Mouse (Mus musculus) liver, adult 2 months (tissue): ENCODE data around the gene Xpo1. TPM values are rescaled to one million over a fixed set of nuclear protein-coding genes. Genes with fewer than 3 reads are reported as not detected.

Experiments used
- DNase-seq: peaks from one replicate; pipeline ENCODE4 v3.0.0-alpha.2; 2011; ENCODE audit warnings: low read depth, low spot score; ENCODE audit errors: extremely low read depth
- H3K27ac ChIP-seq: fragments of 200-500 bp; replicated peaks from 2 replicates; pipeline ENCODE4 v1.5.1; 2012; ENCODE audit warnings: low read depth, mild to moderate bottlenecking, control low read depth, inconsistent platforms, low read length; ENCODE audit not compliant: insufficient read depth
- H3K27me3 ChIP-seq: fragments of 200-500 bp; 2 replicates; pipeline ENCODE4 v1.6.1; 2012; ENCODE audit warnings: mild to moderate bottlenecking, moderate library complexity, low read length, inconsistent platforms; ENCODE audit not compliant: control insufficient read depth, insufficient read depth
- H3K36me3 ChIP-seq: fragments of 200-500 bp; 2 replicates; pipeline ENCODE4 v1.6.1; 2012; ENCODE audit warnings: low read length, inconsistent platforms; ENCODE audit not compliant: control insufficient read depth, insufficient read depth
- H3K4me1 ChIP-seq: fragments of 200-500 bp; 2 replicates; pipeline ENCODE4 v1.6.1; 2011; ENCODE audit warnings: low read length; ENCODE audit not compliant: control insufficient read depth, insufficient read depth
- H3K4me3 ChIP-seq: fragments of 200-500 bp; 2 replicates; pipeline ENCODE4 v1.5.1; 2011; ENCODE audit warnings: low read depth, mild to moderate bottlenecking, control low read depth, low read length, moderate library complexity; ENCODE audit not compliant: insufficient read depth
- H3K79me2 ChIP-seq: fragments of 200-500 bp; 2 replicates; pipeline ENCODE4 v1.6.1; 2012; ENCODE audit warnings: inconsistent platforms, mild to moderate bottlenecking, low read length, moderate library complexity; ENCODE audit not compliant: control insufficient read depth, insufficient read depth
- H3K9ac ChIP-seq: fragments of 200-500 bp; 2 replicates; pipeline ENCODE4 v1.6.1; 2012; ENCODE audit warnings: low read depth, mild to moderate bottlenecking, control low read depth, inconsistent platforms, low read length
- CTCF ChIP-seq: fragments of 200-500 bp; IDR thresholded peaks from 2 replicates; pipeline ENCODE4 v1.5.1; 2011; ENCODE audit warnings: low read depth, low read length, control low read depth
- POLR2A ChIP-seq: fragments of 200-500 bp; IDR thresholded peaks from 2 replicates; pipeline ENCODE4 v1.6.1; 2011; ENCODE audit warnings: low read length, control low read depth; ENCODE audit not compliant: insufficient read depth; ENCODE audit errors: extremely low read depth
- WGBS: fragments of 180-500 bp; shearing (Covaris S2); methylation state at CpG from one replicate; pipeline ENCODE4 v1.1.7; 2018; 5-methylcytosine and 5-hydroxymethylcytosine counted together
- polyA plus RNA-seq: library from polyadenylated mRNA; depleted of rRNA; stranded (reverse); fragments of >200 nt; gene quantifications from 2 replicates; pipeline ENCODE4 v1.2.3, GENCODE M21; 2012
- total RNA-seq: library from RNA; depleted of rRNA; stranded (reverse); fragments of >200 nt; gene quantifications from 2 replicates; pipeline ENCODE4 v1.2.3, GENCODE M21; 2014

Xpo1 gene
- total and polyA plus RNA-seq, 2 experiments: 1.6 to 31.0 TPM

DNA sequence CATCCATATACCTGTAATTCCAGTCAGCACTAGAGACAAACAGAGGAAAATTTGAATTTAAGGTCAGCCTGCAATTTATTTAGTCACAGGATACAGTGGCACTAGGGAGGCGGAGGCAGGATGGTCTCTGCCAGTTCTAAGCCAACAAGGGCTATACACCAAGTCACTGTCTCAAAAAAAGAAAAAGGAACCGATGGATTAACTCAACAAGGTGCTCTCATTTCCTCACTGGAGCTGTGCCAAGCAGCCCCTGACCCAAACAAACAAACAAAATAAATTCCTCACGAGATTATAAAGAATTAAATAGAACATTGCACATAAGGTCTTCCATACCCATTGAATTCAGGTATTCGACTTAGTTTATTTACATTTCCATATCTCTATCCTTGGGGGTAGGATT lies 1.9 kb upstream of the Xpo1 start:
- Histone ChIP-seq H3K36me3 (no peaks in the 10 kb centered on the region), H3K27me3 (no peaks in the 10 kb centered on the region), H3K4me1 (peaks cover 6% of the 10 kb centered on the region), H3K4me3 (no peak overlapping the region), H3K79me2 (peaks cover 15% of the 10 kb centered on the region; the same call in 1 of the 2 replicates), H3K9ac (no peak overlapping the region), H3K27ac (no peak overlapping the region)
- no peak for DNase-seq
- 89% methylated on average over 4 of the region's 4 CpGs for WGBS
- TF ChIP-seq POLR2A (no peak), CTCF (no peak)

DNA sequence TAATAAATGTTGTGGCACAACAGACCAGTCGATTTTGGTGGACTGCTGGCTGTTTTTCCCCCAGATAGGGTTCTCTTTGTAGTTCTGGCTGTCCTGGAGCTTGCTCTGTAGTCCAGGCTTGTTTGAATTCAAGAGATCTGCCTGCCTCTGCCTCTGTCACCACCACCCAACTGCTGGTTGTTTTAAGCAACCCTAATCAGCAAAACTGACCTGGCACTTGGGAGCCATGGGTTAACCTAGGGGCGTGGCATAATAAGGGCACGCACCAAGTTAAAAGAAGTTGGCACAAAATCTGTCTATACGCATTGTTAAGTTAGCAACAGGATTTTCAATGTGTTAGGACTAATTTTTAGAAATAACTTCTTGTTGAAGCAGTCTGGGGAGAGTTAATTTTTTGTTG lies 1.3 kb upstream of the Xpo1 start:
- Histone ChIP-seq H3K79me2 (peaks cover 15% of the 10 kb centered on the region; the same call in 1 of the 2 replicates), H3K4me1 (peaks cover 6% of the 10 kb centered on the region), H3K9ac (no peak overlapping the region), H3K4me3 (no peak overlapping the region), H3K36me3 (no peaks in the 10 kb centered on the region), H3K27ac (peak overlapping the region; percentile 49; the same call in 1 of the 2 replicates), H3K27me3 (no peaks in the 10 kb centered on the region)
- TF ChIP-seq CTCF: no peak
- TF ChIP-seq POLR2A: no peak
- 47% methylated on average over 4 of the region's 4 CpGs for WGBS
- DNase-seq: peak; percentile 47

DNA sequence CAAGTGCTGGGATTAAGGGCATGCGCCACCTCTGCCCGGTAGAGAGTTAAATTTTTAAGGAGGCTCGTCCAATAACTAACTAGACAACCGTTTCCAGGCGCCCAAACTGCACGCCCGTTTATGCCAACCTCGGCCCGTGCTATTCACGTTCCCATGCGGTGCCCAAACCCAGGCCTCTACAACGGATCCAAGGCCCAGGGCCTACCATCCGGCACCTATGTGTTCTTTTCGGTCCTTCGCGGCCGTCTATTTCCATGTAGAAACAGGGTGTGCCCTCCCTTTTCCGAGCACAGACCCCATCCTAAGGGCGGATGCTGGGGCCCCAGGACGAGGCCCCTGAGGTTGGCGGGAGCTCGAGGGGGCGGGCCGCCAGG lies 801 bp upstream of the Xpo1 start:
- no peak for TF ChIP-seq POLR2A
- no peak for TF ChIP-seq CTCF
- DNase-seq: peak; percentile 63
- Histone ChIP-seq H3K27me3 (no peaks in the 10 kb centered on the region), H3K4me3 (peak overlapping the region; percentile 68), H3K79me2 (peaks cover 15% of the 10 kb centered on the region; the same call in 1 of the 2 replicates), H3K36me3 (no peaks in the 10 kb centered on the region), H3K9ac (peak overlapping the region; percentile 82), H3K4me1 (peaks cover 6% of the 10 kb centered on the region), H3K27ac (peak overlapping the region; percentile 78)
- WGBS: 1% methylated on average over 24 of the region's 24 CpGs

DNA sequence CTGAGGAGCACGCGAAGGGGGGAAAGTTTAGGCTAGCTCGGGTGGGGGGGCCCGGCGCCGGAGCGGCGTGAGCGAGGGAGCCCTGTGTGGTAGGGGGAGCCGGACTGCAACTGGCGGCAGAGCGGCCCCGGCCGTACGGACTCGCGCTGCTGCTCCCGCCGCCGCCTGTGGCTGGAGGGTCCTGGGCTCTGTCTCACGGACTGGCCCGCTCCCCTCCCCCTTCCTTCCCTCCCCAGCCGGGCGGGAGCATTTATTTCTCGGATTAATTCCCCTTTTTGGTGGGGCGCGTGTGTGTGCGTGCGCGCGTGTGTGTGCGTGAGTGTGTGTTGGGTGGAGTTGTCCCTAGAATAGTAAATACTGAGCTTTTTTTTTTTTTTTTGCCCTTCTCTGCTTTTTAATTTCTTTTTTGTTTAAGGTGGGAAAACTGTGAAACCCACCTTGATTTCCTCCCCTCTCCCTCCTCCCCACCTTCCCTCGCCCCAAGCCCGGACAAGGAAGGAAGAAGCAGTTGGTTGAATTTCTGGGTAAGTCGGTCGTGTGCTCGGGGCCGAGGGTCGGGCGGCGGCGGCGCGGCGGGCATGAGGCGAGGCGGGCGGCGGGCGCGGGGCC lies 457 bp downstream of the Xpo1 start:
- no peak for DNase-seq
- Histone ChIP-seq H3K27ac (peak overlapping the region; percentile 84), H3K4me3 (peak overlapping the region; percentile 96), H3K4me1 (peaks cover 9% of the 10 kb centered on the region), H3K9ac (peak overlapping the region; percentile 93), H3K27me3 (no peaks in the 10 kb centered on the region), H3K36me3 (no peaks in the 10 kb centered on the region), H3K79me2 (peaks cover 22% of the 10 kb centered on the region; the same call in 1 of the 2 replicates)
- under 1% methylated on average over 48 of the region's 51 CpGs for WGBS
- TF ChIP-seq CTCF (no peak), POLR2A (no peak)

DNA sequence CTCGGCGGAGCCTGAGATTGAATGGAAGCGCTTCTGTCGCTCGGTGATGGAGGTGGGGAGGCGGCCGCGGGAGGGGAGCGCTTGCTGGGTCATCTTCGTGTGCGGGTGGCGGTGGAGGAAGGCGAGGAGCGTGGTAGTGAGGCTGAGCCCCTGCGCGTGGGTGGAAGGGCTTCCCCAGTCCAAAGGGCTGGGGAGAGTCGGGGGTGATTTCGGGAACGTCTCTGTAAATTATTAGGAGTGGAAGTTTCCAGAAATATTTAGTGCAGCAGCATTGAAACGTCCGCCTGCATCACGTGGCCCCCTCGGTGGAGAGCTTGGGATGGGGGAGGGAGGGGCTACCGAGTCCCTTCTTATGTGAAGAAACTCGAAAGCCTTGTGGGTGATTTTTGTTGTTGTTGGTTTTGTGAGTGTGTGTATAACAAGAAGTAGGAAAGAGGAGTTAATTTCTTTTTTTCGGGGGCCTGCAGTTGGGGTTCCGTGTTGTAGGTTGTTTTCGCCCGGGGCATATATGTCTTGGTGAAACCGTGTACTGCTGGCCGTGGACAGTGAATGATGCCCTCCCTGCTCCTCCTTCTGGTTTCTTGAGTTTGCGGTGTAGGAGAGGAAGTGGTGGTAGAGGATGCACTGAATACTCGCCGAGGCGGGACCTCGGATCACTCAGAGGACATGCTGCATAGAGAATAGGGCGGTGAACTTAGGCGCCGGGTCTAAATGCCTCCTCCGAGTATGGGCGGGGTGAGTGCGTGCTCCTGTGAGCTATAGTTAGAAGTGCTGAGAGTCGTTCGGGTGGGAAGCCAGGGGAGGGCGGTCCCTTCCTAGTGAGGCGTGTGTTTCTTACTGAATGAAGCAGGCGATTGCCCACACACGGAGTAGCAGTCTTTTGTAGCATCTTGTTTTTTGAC lies 1.2 kb downstream of the Xpo1 start:
- Histone ChIP-seq H3K27me3 (no peaks in the 10 kb centered on the region), H3K4me3 (peak overlapping the region; percentile 96), H3K27ac (peak overlapping the region; percentile 84), H3K4me1 (peaks cover 9% of the 10 kb centered on the region), H3K9ac (peak overlapping the region; percentile 92), H3K79me2 (peaks cover 24% of the 10 kb centered on the region; the same call in 1 of the 2 replicates), H3K36me3 (peaks cover under 1% of the 10 kb centered on the region; the same call in 1 of the 2 replicates)
- 1% methylated on average over 48 of the region's 48 CpGs for WGBS
- TF ChIP-seq POLR2A (no peak), CTCF (no peak)
- DNase-seq: peak; percentile 55
